Mouse (Mus musculus) embryonic facial prominence, embryonic 13.5 days (tissue): ENCODE measurements around the gene Txlng. TPM values are rescaled to one million over a fixed set of nuclear protein-coding genes. Genes with fewer than 3 reads are reported as not detected.
A peak's percentile ranks its signal among the peaks of the same experiment; 100 is the strongest.

Experiments used
- microRNA counts: library from miRNA; unstranded; fragments of <30 nt; microRNA quantifications from one replicate; lab custom pipeline; 2016
- microRNA-seq: library from miRNA; unstranded; fragments of <30 nt; microRNA quantifications from one replicate; pipeline ENCODE4, GENCODE M21; 2016
- polyA plus RNA-seq: library from polyadenylated mRNA; unstranded; fragments of >200 nt; fragmentation: Nextera tagmentation; extraction: Ambion mirVana; gene quantifications from 2 replicates; pipeline ENCODE4 v1.2.1, GENCODE M21; 2015

Gene Txlng
- polyA plus RNA-seq, 1 experiment from 2014 or later: 16.7 TPM

MicroRNAs within 50 kb of the gene (microRNA counts, 519-probe panel; counts per million panel counts)
- 2,681 counts per million, percentile 64 among the panel's probes with 10 or more counts for microRNA mmu-miR-3473 (lab: Ali Mortazavi, UCI)

Small RNA genes lying within 50 kb of the gene (microRNA-seq; reads per million reads assigned to microRNA genes)
- not detected for gene Mir3473a

Other genes with a start within 250 kb of the Txlng start
- 1.00 and 2.4 TPM in 2 replicates for gene Reps2, start 185.8 kb downstream of the Txlng start, polyA plus RNA-seq
- 435 and 458 TPM in 2 replicates for gene Rbbp7, start 69.1 kb downstream of the Txlng start, polyA plus RNA-seq
- 45.0 and 48.6 TPM in 2 replicates for gene Syap1, start 59.0 kb upstream of the Txlng start, polyA plus RNA-seq
- gene Ctps2, start 71.8 kb upstream of the Txlng start, polyA plus RNA-seq: 78.8 and 90.8 TPM in 2 replicates
- 0.49 TPM in 1 of 2 replicates, not detected in the other for gene S100g, start 135.1 kb upstream of the Txlng start, polyA plus RNA-seq